Mouse (Mus musculus): ENCODE measurements at regions not wholly inside any gene's neighbourhood (a gene's known extent, or its start where the extent isn't known, plus 50 kb on each side); places are given as distances from the start of the nearest gene placed in this dataset.

- DNase-seq (ENCODE audit: low read depth, low spot score), result no peak
- H3K9me3 ChIP-seq (ENCODE audit: control insufficient read depth, insufficient read depth, low read depth, low read length), result no peaks in the 10 kb centered on the region
Measured at GRCm38 (mm10) chr8:92113386-92113785, 244.0 kb upstream of the Irx5 start.

DNA sequence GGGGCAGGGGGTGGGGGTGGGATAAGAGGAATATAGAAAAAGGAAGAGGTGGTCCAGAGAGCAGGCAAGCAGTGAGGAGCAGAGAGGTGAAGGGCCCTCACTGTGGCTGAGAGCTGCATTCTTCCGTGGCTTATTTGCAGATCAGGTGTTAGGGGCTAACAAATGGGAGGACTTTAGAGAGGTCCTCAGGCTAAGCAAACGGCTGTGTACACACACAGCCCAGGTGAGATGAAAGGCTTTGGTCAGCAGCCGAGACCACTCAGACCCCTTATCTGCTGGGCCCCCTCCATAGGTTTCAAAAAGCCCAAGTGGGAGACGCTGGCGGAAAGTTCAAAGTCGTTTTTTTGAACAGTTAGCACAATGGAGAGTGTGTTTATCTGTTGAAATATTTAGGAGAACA, 252.9 kb upstream of the Irx5 start:
- Histone ChIP-seq H3K36me3 (ENCODE audit: control insufficient read depth, insufficient read depth, low read length, poor library complexity, severe bottlenecking) (no peaks in the 10 kb centered on the region), H3K9me3 (ENCODE audit: control insufficient read depth, insufficient read depth, low read depth, low read length) (no peaks in the 10 kb centered on the region), H3K27ac (ENCODE audit: insufficient read depth, low read depth, low read length, poor library complexity, severe bottlenecking) (no peak overlapping the region), H3K9ac (ENCODE audit: insufficient read depth, low read depth, low read length, poor library complexity, severe bottlenecking) (no peak overlapping the region), H3K4me3 (ENCODE audit: insufficient read depth in 1 of 2, low read depth in 1 of 2, low read length in 2 of 2, poor library complexity in 1 of 2, severe bottlenecking in 1 of 2) (no peak overlapping the region), H3K4me1 (ENCODE audit: control insufficient read depth in 2 of 2, insufficient read depth in 2 of 2, low read length in 2 of 2, poor library complexity in 1 of 2) (no peaks in the 10 kb centered on the region)
- in situ Hi-C loops (cut with MboI; ENCODE audit: low sequenced_read_pairs in 2 of 2, unreplicated experiment in 2 of 2), result no loop called here
- TF ChIP-seq MAFK (IDR thresholded peaks at IDR 0.05; ENCODE audit: insufficient read depth, low read depth, low read length) (no peak), ZC3H11A (IDR thresholded peaks at IDR 0.05; ENCODE audit: borderline replicate concordance, low read depth, low read length) (no peak), HCFC1 (IDR thresholded peaks at IDR 0.05; ENCODE audit: borderline replicate concordance, insufficient read depth, low read length) (no peak), ZNF384 (IDR thresholded peaks at IDR 0.05; ENCODE audit: low read depth, low read length) (no peak), CHD2 (IDR thresholded peaks at IDR 0.05; ENCODE audit: low read depth, low read length) (no peak)
- no peak for DNase-seq (ENCODE audit: low read depth, low spot score)

More at GRCm38 (mm10) chr8:92113386-92113785, 244.0 kb upstream of the Irx5 start:
- no peaks in the 10 kb centered on the region for H3K36me3 ChIP-seq (ENCODE audit: control insufficient read depth, insufficient read depth, low read length, poor library complexity, severe bottlenecking)
- no peak overlapping the region for H3K9ac ChIP-seq (ENCODE audit: insufficient read depth, low read depth, low read length, poor library complexity, severe bottlenecking)
- peaks cover 0 to 2% of the 10 kb centered on the region in 2 experiments; a peak in 1 of 4 replicates for H3K4me1 ChIP-seq (ENCODE audit: control insufficient read depth in 2 of 2, insufficient read depth in 2 of 2, low read length in 2 of 2, poor library complexity in 1 of 2)
- no peak overlapping the region for H3K4me3 ChIP-seq (ENCODE audit: insufficient read depth in 1 of 2, low read depth in 1 of 2, low read length in 2 of 2, poor library complexity in 1 of 2, severe bottlenecking in 1 of 2)
- in situ Hi-C loops (cut with MboI; ENCODE audit: low sequenced_read_pairs in 2 of 2, unreplicated experiment in 2 of 2), result no loop called here
- H3K27ac ChIP-seq (ENCODE audit: insufficient read depth, low read depth, low read length, poor library complexity, severe bottlenecking), result no peak overlapping the region
- TF ChIP-seq CHD2 (IDR thresholded peaks at IDR 0.05; ENCODE audit: low read depth, low read length) (no peak), ZNF384 (IDR thresholded peaks at IDR 0.05; ENCODE audit: low read depth, low read length) (no peak), HCFC1 (IDR thresholded peaks at IDR 0.05; ENCODE audit: borderline replicate concordance, insufficient read depth, low read length) (no peak), MAFK (IDR thresholded peaks at IDR 0.05; ENCODE audit: insufficient read depth, low read depth, low read length) (no peak), ZC3H11A (IDR thresholded peaks at IDR 0.05; ENCODE audit: borderline replicate concordance, low read depth, low read length) (no peak)

DNA sequence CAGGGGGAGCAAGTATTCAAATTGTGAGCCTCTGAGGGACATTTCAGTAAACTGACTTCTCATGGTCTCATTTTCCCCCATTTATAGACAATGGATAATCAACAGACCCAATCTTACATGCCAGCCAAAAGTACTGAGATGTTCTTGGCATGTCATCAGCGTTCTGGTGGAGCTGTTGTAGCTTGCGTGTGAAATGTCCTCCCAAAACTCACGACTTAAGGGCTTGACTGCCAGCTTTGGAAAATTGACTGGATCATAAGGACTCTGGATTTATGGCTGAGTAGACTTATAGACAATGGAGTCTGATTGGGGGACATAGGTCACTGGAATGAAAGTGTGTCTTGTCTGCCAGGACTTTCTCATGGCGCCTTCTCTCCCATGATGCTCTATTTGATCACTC, 254.9 kb upstream of the Irx5 start:
- in situ Hi-C loops (cut with MboI; ENCODE audit: low sequenced_read_pairs in 2 of 2, unreplicated experiment in 2 of 2), result no loop called here
- Histone ChIP-seq H3K4me3 (ENCODE audit: insufficient read depth in 1 of 2, low read depth in 1 of 2, low read length in 2 of 2, poor library complexity in 1 of 2, severe bottlenecking in 1 of 2) (no peak overlapping the region), H3K9me3 (ENCODE audit: control insufficient read depth, insufficient read depth, low read depth, low read length) (no peaks in the 10 kb centered on the region), H3K9ac (ENCODE audit: insufficient read depth, low read depth, low read length, poor library complexity, severe bottlenecking) (no peak overlapping the region), H3K36me3 (ENCODE audit: control insufficient read depth, insufficient read depth, low read length, poor library complexity, severe bottlenecking) (no peaks in the 10 kb centered on the region), H3K27ac (ENCODE audit: insufficient read depth, low read depth, low read length, poor library complexity, severe bottlenecking) (no peak overlapping the region), H3K4me1 (ENCODE audit: control insufficient read depth in 2 of 2, insufficient read depth in 2 of 2, low read length in 2 of 2, poor library complexity in 1 of 2) (no peaks in the 10 kb centered on the region)
- TF ChIP-seq CHD2 (IDR thresholded peaks at IDR 0.05; ENCODE audit: low read depth, low read length), result no peak
- no peak for TF ChIP-seq HCFC1 (IDR thresholded peaks at IDR 0.05; ENCODE audit: borderline replicate concordance, insufficient read depth, low read length)
- no peak for TF ChIP-seq MAFK (IDR thresholded peaks at IDR 0.05; ENCODE audit: insufficient read depth, low read depth, low read length)
- no peak for TF ChIP-seq ZC3H11A (IDR thresholded peaks at IDR 0.05; ENCODE audit: borderline replicate concordance, low read depth, low read length)
- TF ChIP-seq ZNF384 (IDR thresholded peaks at IDR 0.05; ENCODE audit: low read depth, low read length), result no peak
- DNase-seq (ENCODE audit: low read depth, low spot score), result no peak

DNA sequence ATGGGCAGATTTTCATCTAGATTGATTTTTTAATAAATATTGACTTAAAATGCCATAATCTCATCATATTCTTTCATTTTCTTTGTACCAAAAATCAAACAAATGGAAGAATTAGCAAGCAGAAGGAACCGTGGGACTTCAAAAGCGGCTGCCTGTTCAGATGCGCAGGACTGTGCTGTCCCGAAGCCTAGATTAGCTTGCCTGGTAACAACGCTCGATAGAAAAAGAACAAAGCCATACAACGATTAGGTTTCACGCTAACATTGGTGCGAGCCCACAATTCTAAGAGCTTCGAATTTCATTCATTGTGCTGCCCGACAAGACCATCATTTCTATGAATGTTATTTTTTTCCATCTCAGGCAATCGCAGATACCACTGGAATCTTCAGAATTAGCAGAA, 262.1 kb upstream of the Irx5 start:
- no peaks in the 10 kb centered on the region for H3K36me3 ChIP-seq (ENCODE audit: control insufficient read depth, insufficient read depth, low read length, poor library complexity, severe bottlenecking)
- no peak overlapping the region for H3K9ac ChIP-seq (ENCODE audit: insufficient read depth, low read depth, low read length, poor library complexity, severe bottlenecking)
- TF ChIP-seq ZC3H11A (IDR thresholded peaks at IDR 0.05; ENCODE audit: borderline replicate concordance, low read depth, low read length) (no peak), CHD2 (IDR thresholded peaks at IDR 0.05; ENCODE audit: low read depth, low read length) (no peak), MAFK (IDR thresholded peaks at IDR 0.05; ENCODE audit: insufficient read depth, low read depth, low read length) (no peak), ZNF384 (IDR thresholded peaks at IDR 0.05; ENCODE audit: low read depth, low read length) (no peak), HCFC1 (IDR thresholded peaks at IDR 0.05; ENCODE audit: borderline replicate concordance, insufficient read depth, low read length) (no peak)
- H3K27ac ChIP-seq (ENCODE audit: insufficient read depth, low read depth, low read length, poor library complexity, severe bottlenecking), result no peak overlapping the region
- H3K4me3 ChIP-seq (ENCODE audit: insufficient read depth in 1 of 2, low read depth in 1 of 2, low read length in 2 of 2, poor library complexity in 1 of 2, severe bottlenecking in 1 of 2), result no peak overlapping the region
- DNase-seq (ENCODE audit: low read depth, low spot score), result no peak
- in situ Hi-C loops (cut with MboI; ENCODE audit: low sequenced_read_pairs in 2 of 2, unreplicated experiment in 2 of 2), result no loop called here
- H3K9me3 ChIP-seq (ENCODE audit: control insufficient read depth, insufficient read depth, low read depth, low read length), result no peaks in the 10 kb centered on the region
- no peaks in the 10 kb centered on the region for H3K4me1 ChIP-seq (ENCODE audit: control insufficient read depth in 2 of 2, insufficient read depth in 2 of 2, low read length in 2 of 2, poor library complexity in 1 of 2)

DNA sequence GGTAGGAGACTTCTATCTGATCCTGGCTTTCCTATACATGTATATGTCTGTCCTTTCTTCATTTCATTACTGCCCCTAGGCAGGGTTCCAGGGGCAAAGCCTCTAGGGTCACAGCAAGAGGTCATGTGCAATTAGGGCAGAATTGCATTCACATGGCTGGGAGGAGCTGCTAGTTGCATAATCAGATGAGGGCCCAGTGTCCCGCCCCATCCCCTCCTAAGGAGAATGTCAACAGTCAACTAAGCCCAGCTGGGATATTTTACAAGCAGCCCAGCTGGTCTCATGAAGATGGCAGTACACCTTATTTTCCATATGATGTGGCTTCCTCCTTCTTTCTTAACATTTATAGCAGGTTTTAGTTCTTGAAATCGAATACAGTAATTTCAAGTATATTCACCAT, 273.3 kb upstream of the Irx5 start:
- H3K9ac ChIP-seq (ENCODE audit: insufficient read depth, low read depth, low read length, poor library complexity, severe bottlenecking), result no peak overlapping the region
- no peaks in the 10 kb centered on the region for H3K36me3 ChIP-seq (ENCODE audit: control insufficient read depth, insufficient read depth, low read length, poor library complexity, severe bottlenecking)
- in situ Hi-C loops (cut with MboI; ENCODE audit: low sequenced_read_pairs in 2 of 2, unreplicated experiment in 2 of 2), result no loop called here
- no peak overlapping the region for H3K4me3 ChIP-seq (ENCODE audit: insufficient read depth in 1 of 2, low read depth in 1 of 2, low read length in 2 of 2, poor library complexity in 1 of 2, severe bottlenecking in 1 of 2)
- no peak for DNase-seq (ENCODE audit: low read depth, low spot score)
- no peaks in the 10 kb centered on the region; a peak in 1 of 4 replicates for H3K4me1 ChIP-seq (ENCODE audit: control insufficient read depth in 2 of 2, insufficient read depth in 2 of 2, low read length in 2 of 2, poor library complexity in 1 of 2)
- H3K9me3 ChIP-seq (ENCODE audit: control insufficient read depth, insufficient read depth, low read depth, low read length), result no peaks in the 10 kb centered on the region
- TF ChIP-seq ZC3H11A (IDR thresholded peaks at IDR 0.05; ENCODE audit: borderline replicate concordance, low read depth, low read length) (no peak), CHD2 (IDR thresholded peaks at IDR 0.05; ENCODE audit: low read depth, low read length) (no peak), ZNF384 (IDR thresholded peaks at IDR 0.05; ENCODE audit: low read depth, low read length) (no peak), MAFK (IDR thresholded peaks at IDR 0.05; ENCODE audit: insufficient read depth, low read depth, low read length) (no peak), HCFC1 (IDR thresholded peaks at IDR 0.05; ENCODE audit: borderline replicate concordance, insufficient read depth, low read length) (no peak)
- H3K27ac ChIP-seq (ENCODE audit: insufficient read depth, low read depth, low read length, poor library complexity, severe bottlenecking), result no peak overlapping the region
